Mouse (Mus musculus) stomach, embryonic 16.5 days (tissue): ENCODE measurements around the gene Pdcl3. TPM values are rescaled to one million over a fixed set of nuclear protein-coding genes. Genes with fewer than 3 reads are reported as not detected.

Experiments used
- ATAC-seq: fragments of 200-750 bp; cut with Nextera tagmentation; 2 replicates; pipeline ENCODE4 v1.8.0; 2017; ENCODE audit warnings: moderate number of reproducible peaks, moderate TSS enrichment; ENCODE audit not compliant: insufficient read depth, low FRiP score
- H3K27ac ChIP-seq: fragments of 300-500 bp; sonication (generic); 2 replicates; pipeline ENCODE4 v1.5.1; 2014; ENCODE audit warnings: low read length
- H3K27me3 ChIP-seq: fragments of 300-500 bp; sonication (generic); 2 replicates; pipeline ENCODE4 v1.6.1; 2014; ENCODE audit warnings: low read length, control low read depth, mixed read lengths; ENCODE audit not compliant: control insufficient read depth, insufficient read depth
- H3K36me3 ChIP-seq: fragments of 300-500 bp; sonication (generic); 2 replicates; pipeline ENCODE4 v1.6.1; 2014; ENCODE audit warnings: low read length; ENCODE audit not compliant: control insufficient read depth, insufficient read depth
- H3K4me1 ChIP-seq: fragments of 300-500 bp; sonication (generic); 2 replicates; pipeline ENCODE4 v1.6.1; 2014; ENCODE audit warnings: low read length, control low read depth, mixed read lengths; ENCODE audit not compliant: control insufficient read depth, insufficient read depth
- H3K4me2 ChIP-seq: fragments of 300-500 bp; sonication (generic); 2 replicates; pipeline ENCODE4 v1.6.1; 2014; ENCODE audit warnings: low read depth, low read length, mixed read lengths
- H3K4me3 ChIP-seq: fragments of 300-500 bp; sonication (generic); replicated peaks from 2 replicates; pipeline ENCODE4 v1.5.1; 2014; ENCODE audit warnings: mild to moderate bottlenecking, low read length
- H3K9ac ChIP-seq: fragments of 300-500 bp; sonication (generic); 2 replicates; pipeline ENCODE4 v1.6.1; 2014; ENCODE audit warnings: low read length
- H3K9me3 ChIP-seq: fragments of 300-500 bp; sonication (generic); replicated peaks from 2 replicates; pipeline ENCODE4 v1.6.1; 2016; ENCODE audit warnings: low read length, control low read depth; ENCODE audit not compliant: control insufficient read depth
- WGBS: fragments of 180-500 bp; shearing (Covaris S2); extraction: QIAGEN DNeasy Blood & Tissue Kit; methylation state at CpG from one replicate; pipeline ENCODE4 v1.1.7; 2014; 5-methylcytosine and 5-hydroxymethylcytosine counted together
- polyA plus RNA-seq: library from polyadenylated mRNA; unstranded; fragments of >200 nt; fragmentation: Nextera tagmentation; extraction: Ambion mirVana; gene quantifications from 2 replicates; pipeline ENCODE4 v1.2.1, GENCODE M21; 2015

Pdcl3 gene
- polyA plus RNA-seq, 1 experiment from 2014 or later = 191 TPM

GRCm38 (mm10) chr1:39010583-39011021, 25.2 kb downstream of the Pdcl3 start:
- Histone ChIP-seq H3K9ac (no peak overlapping the region), H3K4me1 (no peaks in the 10 kb centered on the region), H3K4me3 (no peak overlapping the region), H3K36me3 (no peaks in the 10 kb centered on the region), H3K27ac (no peak overlapping the region), H3K9me3 (no peaks in the 10 kb centered on the region), H3K4me2 (no peak overlapping the region), H3K27me3 (no peaks in the 10 kb centered on the region)
- peak; percentile 54; the same call in 1 of the 2 replicates for ATAC-seq
- 16% methylated on average over 12 of the region's 12 CpGs for WGBS

GRCm38 (mm10) chr1:39012576-39012975, 27.2 kb downstream of the Pdcl3 start:
- no peaks in the 10 kb centered on the region for H3K9me3 ChIP-seq
- H3K4me2 ChIP-seq = no peak overlapping the region
- H3K27ac ChIP-seq = no peak overlapping the region
- no peaks in the 10 kb centered on the region for H3K36me3 ChIP-seq
- 81% methylated on average over 13 of the region's 13 CpGs for WGBS
- ATAC-seq = no peak
- no peak overlapping the region for H3K4me3 ChIP-seq
- no peaks in the 10 kb centered on the region for H3K4me1 ChIP-seq
- no peak overlapping the region for H3K9ac ChIP-seq
- H3K27me3 ChIP-seq = no peaks in the 10 kb centered on the region

DNA sequence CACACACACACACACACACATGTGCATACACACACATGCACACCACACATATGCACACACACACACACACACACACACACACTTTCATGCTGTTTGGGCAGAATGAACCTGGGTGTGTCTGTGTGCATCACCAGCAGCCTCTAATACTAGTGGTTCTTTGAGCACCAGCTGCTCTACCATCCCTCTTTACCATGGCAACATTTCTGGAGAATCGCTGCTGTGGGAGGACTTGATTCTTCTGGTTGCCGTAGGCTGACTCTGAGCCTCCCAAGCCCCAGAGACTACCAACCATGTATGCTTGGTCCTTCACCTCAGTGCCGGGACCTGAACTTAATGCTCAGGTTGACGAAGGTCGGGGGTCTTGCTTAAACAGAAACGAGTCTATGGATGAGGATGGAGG, 28.4 kb downstream of the Pdcl3 start:
- no peak for ATAC-seq
- H3K27me3 ChIP-seq = no peaks in the 10 kb centered on the region
- H3K9me3 ChIP-seq = no peaks in the 10 kb centered on the region
- H3K4me3 ChIP-seq = no peak overlapping the region
- no peaks in the 10 kb centered on the region for H3K36me3 ChIP-seq
- no peak overlapping the region for H3K4me2 ChIP-seq
- no peak overlapping the region for H3K27ac ChIP-seq
- no peak overlapping the region for H3K9ac ChIP-seq
- WGBS = 88% methylated on average over 6 of the region's 6 CpGs
- no peaks in the 10 kb centered on the region for H3K4me1 ChIP-seq

- ATAC-seq = no peak
- no peaks in the 10 kb centered on the region for H3K36me3 ChIP-seq
- 87% methylated on average over 10 of the region's 10 CpGs for WGBS
- H3K9me3 ChIP-seq = no peaks in the 10 kb centered on the region
- no peaks in the 10 kb centered on the region for H3K4me1 ChIP-seq
- no peak overlapping the region for H3K27ac ChIP-seq
- H3K9ac ChIP-seq = no peak overlapping the region
- no peaks in the 10 kb centered on the region for H3K27me3 ChIP-seq
- H3K4me2 ChIP-seq = no peak overlapping the region
- no peak overlapping the region for H3K4me3 ChIP-seq
Measured at GRCm38 (mm10) chr1:39015529-39015928, 30.1 kb downstream of the Pdcl3 start.

DNA sequence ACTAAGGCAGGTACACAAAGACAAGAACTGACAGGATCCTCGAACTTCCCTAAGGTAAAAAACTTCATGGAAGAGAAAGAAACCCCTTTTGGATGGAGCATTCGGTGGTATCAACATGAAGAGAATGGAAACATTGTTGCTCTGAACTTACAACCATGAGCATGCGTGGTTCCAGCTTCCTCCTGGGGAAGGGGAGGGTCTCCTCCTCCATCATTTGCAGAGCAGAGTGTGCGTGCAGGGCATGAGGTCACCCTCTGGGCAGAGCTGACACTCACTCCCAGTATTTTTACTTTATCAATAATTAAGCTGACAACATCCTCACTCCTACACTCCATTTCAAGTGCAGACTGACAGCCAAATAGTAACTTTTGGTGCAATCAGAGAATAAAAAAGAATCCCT, 32.5 kb downstream of the Pdcl3 start:
- WGBS = 70% methylated on average over 4 of the region's 4 CpGs

DNA sequence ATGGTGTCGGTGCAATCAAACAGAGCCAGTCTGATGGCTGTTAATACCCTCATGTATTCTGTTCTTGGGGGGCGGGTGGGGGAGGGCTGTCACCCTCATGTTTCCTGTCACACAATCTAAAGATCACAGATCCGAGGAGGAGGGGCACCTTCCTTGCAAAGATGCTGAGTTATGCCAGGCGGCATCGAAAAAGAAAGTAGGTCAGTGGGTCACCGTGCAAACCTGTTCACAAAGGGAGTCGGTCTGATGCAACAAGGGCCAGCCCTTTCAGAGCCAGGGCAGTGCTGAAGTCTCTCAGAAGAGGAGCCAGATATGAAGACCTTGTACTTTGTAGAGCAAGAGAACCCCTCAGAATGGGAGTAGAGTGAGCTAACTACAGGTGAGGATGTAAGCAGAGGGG, 39.7 kb downstream of the Pdcl3 start:
- Histone ChIP-seq H3K4me2 (no peak overlapping the region), H3K4me3 (no peak overlapping the region), H3K27me3 (no peaks in the 10 kb centered on the region), H3K9me3 (no peaks in the 10 kb centered on the region), H3K4me1 (peaks cover 3% of the 10 kb centered on the region; the same call in 1 of the 2 replicates), H3K9ac (no peak overlapping the region), H3K36me3 (no peaks in the 10 kb centered on the region), H3K27ac (no peak overlapping the region)
- 47% methylated on average over 7 of the region's 7 CpGs for WGBS
- no peak for ATAC-seq

More for the DNA sequence above, 32.5 kb downstream of the Pdcl3 start:
- no peak for ATAC-seq
- Histone ChIP-seq H3K4me2 (no peak overlapping the region), H3K36me3 (no peaks in the 10 kb centered on the region), H3K27me3 (no peaks in the 10 kb centered on the region), H3K4me3 (no peak overlapping the region), H3K4me1 (no peaks in the 10 kb centered on the region), H3K9ac (no peak overlapping the region), H3K9me3 (no peaks in the 10 kb centered on the region), H3K27ac (no peak overlapping the region)

- Histone ChIP-seq H3K27me3 (no peaks in the 10 kb centered on the region), H3K9me3 (no peaks in the 10 kb centered on the region), H3K4me2 (no peak overlapping the region), H3K9ac (no peak overlapping the region), H3K4me3 (no peak overlapping the region), H3K27ac (no peak overlapping the region), H3K4me1 (peaks cover 4% of the 10 kb centered on the region; the same call in 1 of the 2 replicates), H3K36me3 (no peaks in the 10 kb centered on the region)
- 100% methylated on average over 1 of the region's 1 CpGs for WGBS
- no peak for ATAC-seq
Measured at GRCm38 (mm10) chr1:39025840-39026239, 40.4 kb downstream of the Pdcl3 start.

GRCm38 (mm10) chr1:39029176-39029575, 43.8 kb downstream of the Pdcl3 start:
- H3K36me3 ChIP-seq = no peaks in the 10 kb centered on the region
- no peak overlapping the region for H3K4me2 ChIP-seq
- H3K4me3 ChIP-seq = no peak overlapping the region
- H3K27ac ChIP-seq = no peak overlapping the region
- ATAC-seq = no peak
- 72% methylated on average over 7 of the region's 7 CpGs for WGBS
- H3K9ac ChIP-seq = no peak overlapping the region
- H3K4me1 ChIP-seq = peaks cover 4% of the 10 kb centered on the region; the same call in 1 of the 2 replicates
- no peaks in the 10 kb centered on the region for H3K9me3 ChIP-seq
- no peaks in the 10 kb centered on the region for H3K27me3 ChIP-seq

DNA sequence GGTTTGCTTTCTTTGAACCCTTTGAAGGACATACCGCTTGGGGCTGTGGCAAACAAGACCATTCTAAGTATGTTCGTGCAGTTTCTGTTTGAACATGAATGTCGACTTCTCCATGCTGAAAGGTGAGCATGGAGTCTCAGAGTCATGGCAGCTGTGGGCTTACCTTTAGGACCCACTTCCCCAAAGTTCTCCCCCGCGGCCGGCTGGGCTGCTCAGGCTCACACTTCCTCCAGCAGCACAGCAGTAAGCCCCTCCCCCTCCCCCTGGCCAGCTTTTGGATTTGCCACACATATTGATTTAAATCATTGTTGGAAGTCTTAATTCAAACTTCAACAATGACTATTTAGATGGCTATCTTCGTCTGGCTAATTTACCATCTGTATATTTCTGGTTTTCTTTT, 44.7 kb downstream of the Pdcl3 start:
- H3K27ac ChIP-seq = no peak overlapping the region
- no peaks in the 10 kb centered on the region for H3K27me3 ChIP-seq
- no peaks in the 10 kb centered on the region for H3K36me3 ChIP-seq
- no peak for ATAC-seq
- no peak overlapping the region for H3K9ac ChIP-seq
- H3K4me1 ChIP-seq = peaks cover 4% of the 10 kb centered on the region; the same call in 1 of the 2 replicates
- H3K4me3 ChIP-seq = peak overlapping the region; percentile 29
- H3K4me2 ChIP-seq = peak overlapping the region; percentile 52
- 10% methylated on average over 7 of the region's 7 CpGs for WGBS
- H3K9me3 ChIP-seq = 0 out of 2 replicates have a peak, but pooled peaks cover 5% of the 10 kb centered on the region
